Mouse (Mus musculus) thymus, adult 2 months (tissue): Measurements from ENCODE around the gene Map4k1. TPM values are rescaled to one million over a fixed set of nuclear protein-coding genes. Genes with fewer than 3 reads are reported as not detected.

Source experiments
- DNase-seq: peaks from one replicate; pipeline ENCODE4 v3.0.0; 2021
- H3K27ac ChIP-seq: fragments of 200-500 bp; 2 replicates; pipeline ENCODE4 v1.5.1; 2012; ENCODE audit warnings: low read length, control low read depth; ENCODE audit not compliant: control insufficient read depth, insufficient read depth
- H3K27me3 ChIP-seq: fragments of 200-500 bp; 2 replicates; pipeline ENCODE4 v1.6.1; 2012; ENCODE audit warnings: mild to moderate bottlenecking, low read length, moderate library complexity, mixed read lengths; ENCODE audit not compliant: control insufficient read depth, insufficient read depth
- H3K36me3 ChIP-seq: fragments of 200-500 bp; 2 replicates; pipeline ENCODE4 v1.6.1; 2012; ENCODE audit warnings: mild to moderate bottlenecking, low read length, moderate library complexity; ENCODE audit not compliant: control insufficient read depth, insufficient read depth
- H3K4me1 ChIP-seq: fragments of 200-500 bp; replicated peaks from 2 replicates; pipeline ENCODE4 v1.6.1; 2012; ENCODE audit warnings: low read length; ENCODE audit not compliant: control insufficient read depth, insufficient read depth
- H3K4me3 ChIP-seq: fragments of 200-500 bp; 2 replicates; pipeline ENCODE4 v1.5.1; 2012; ENCODE audit warnings: mild to moderate bottlenecking, low read length, control low read depth, moderate library complexity; ENCODE audit not compliant: control insufficient read depth, insufficient read depth
- CTCF ChIP-seq: fragments of 200-500 bp; IDR thresholded peaks from 2 replicates; pipeline ENCODE4 v1.5.1; 2012; ENCODE audit warnings: mild to moderate bottlenecking, control low read depth, low read length, moderate library complexity, borderline replicate concordance; ENCODE audit not compliant: control insufficient read depth, poor library complexity, insufficient read depth; ENCODE audit errors: extremely low read depth
- POLR2A ChIP-seq: fragments of 200-500 bp; IDR thresholded peaks from 2 replicates; pipeline ENCODE4 v1.6.1; 2012; ENCODE audit warnings: mild to moderate bottlenecking, low read length, control low read depth, moderate library complexity; ENCODE audit not compliant: control insufficient read depth, poor library complexity, insufficient read depth; ENCODE audit errors: extremely low read depth
- WGBS: fragments of 180-500 bp; shearing (Covaris S2); methylation state at CpG from one replicate; pipeline ENCODE4 v1.1.7; 2018; 5-methylcytosine and 5-hydroxymethylcytosine counted together
- polyA plus RNA-seq: library from polyadenylated mRNA; depleted of rRNA; stranded (reverse); fragments of >200 nt; gene quantifications from 2 replicates; pipeline ENCODE4 v1.2.3, GENCODE M21; 2012

Gene Map4k1
- polyA plus RNA-seq, 1 experiment: 164 TPM

GRCm38 (mm10) chr7:28948746-28949145 is 33.1 kb upstream of the Map4k1 start:
- no peak overlapping the region for H3K4me3 ChIP-seq
- DNase-seq: no peak
- whole genome bisulfite sequencing: 99% methylated on average over 7 of the region's 7 CpGs
- peaks cover 5% of the 10 kb centered on the region; the same call in 1 of the 2 replicates for H3K36me3 ChIP-seq
- H3K27me3 ChIP-seq: no peaks in the 10 kb centered on the region
- H3K27ac ChIP-seq: no peak overlapping the region
- H3K4me1 ChIP-seq: peaks cover 28% of the 10 kb centered on the region
- TF ChIP-seq CTCF (no peak), POLR2A (no peak)

- DNase-seq: no peak
- peaks cover 5% of the 10 kb centered on the region; the same call in 1 of the 2 replicates for H3K36me3 ChIP-seq
- no peak for TF ChIP-seq CTCF
- TF ChIP-seq POLR2A: no peak
- no peak overlapping the region for H3K27ac ChIP-seq
- WGBS: 87% methylated on average over 2 of the region's 2 CpGs
- no peak overlapping the region for H3K4me3 ChIP-seq
- peaks cover 26% of the 10 kb centered on the region for H3K4me1 ChIP-seq
- no peaks in the 10 kb centered on the region for H3K27me3 ChIP-seq
These were observed 32.6 kb upstream of the Map4k1 start for GRCm38 (mm10) chr7:28949298-28949697.

GRCm38 (mm10) chr7:28950346-28951037 is 31.4 kb upstream of the Map4k1 start:
- H3K4me1 ChIP-seq: peaks cover 18% of the 10 kb centered on the region

GRCm38 (mm10) chr7:28951764-28952163 is 30.1 kb upstream of the Map4k1 start:
- Histone ChIP-seq H3K27me3 (no peaks in the 10 kb centered on the region), H3K4me1 (peaks cover 9% of the 10 kb centered on the region)
- DNase-seq: no peak

More at GRCm38 (mm10) chr7:28950346-28951037, 31.4 kb upstream of the Map4k1 start:
- no peak overlapping the region for H3K27ac ChIP-seq
- H3K36me3 ChIP-seq: peaks cover 5% of the 10 kb centered on the region; the same call in 1 of the 2 replicates
- no peak for TF ChIP-seq POLR2A
- no peak for TF ChIP-seq CTCF
- no peak overlapping the region for H3K4me3 ChIP-seq
- no peak for DNase-seq
- WGBS: 79% methylated on average over 10 of the region's 10 CpGs
- H3K27me3 ChIP-seq: no peaks in the 10 kb centered on the region

GRCm38 (mm10) chr7:28952786-28953185 is 29.1 kb upstream of the Map4k1 start:
- H3K36me3 ChIP-seq: peaks cover 5% of the 10 kb centered on the region; the same call in 1 of the 2 replicates
- no peak for DNase-seq

More at GRCm38 (mm10) chr7:28951764-28952163, 30.1 kb upstream of the Map4k1 start:
- H3K36me3 ChIP-seq: peaks cover 5% of the 10 kb centered on the region; the same call in 1 of the 2 replicates
- no peak overlapping the region for H3K4me3 ChIP-seq
- WGBS: 95% methylated on average over 2 of the region's 2 CpGs
- TF ChIP-seq CTCF (no peak), POLR2A (no peak)
- H3K27ac ChIP-seq: no peak overlapping the region

GRCm38 (mm10) chr7:28953476-28954376 is 28.1 kb upstream of the Map4k1 start:
- H3K4me3 ChIP-seq: no peak overlapping the region
- H3K36me3 ChIP-seq: peaks cover 5% of the 10 kb centered on the region; the same call in 1 of the 2 replicates
- DNase-seq: no peak
- H3K4me1 ChIP-seq: peaks cover 9% of the 10 kb centered on the region
- 71% methylated on average over 2 of the region's 2 CpGs for WGBS
- H3K27me3 ChIP-seq: no peaks in the 10 kb centered on the region
- TF ChIP-seq POLR2A (no peak), CTCF (no peak)
- no peak overlapping the region for H3K27ac ChIP-seq

More at GRCm38 (mm10) chr7:28952786-28953185, 29.1 kb upstream of the Map4k1 start:
- 69% methylated on average over 3 of the region's 3 CpGs for WGBS
- Histone ChIP-seq H3K27ac (no peak overlapping the region), H3K27me3 (no peaks in the 10 kb centered on the region), H3K4me1 (peaks cover 7% of the 10 kb centered on the region), H3K4me3 (no peak overlapping the region)
- no peak for TF ChIP-seq CTCF
